Mouse (Mus musculus): ENCODE data around the gene Map3k13. TPM values are rescaled to one million over a fixed set of nuclear protein-coding genes. Genes with fewer than 3 reads are reported as not detected.

Map3k13 gene
- polyA plus RNA-seq (2012; rRNA removed) = 2.0 and 2.3 TPM in 2 replicates

GRCm38 (mm10) chr16:21793875-21794696, at the start of gene Map3k13:
TSS of gene Map3k13 (plus strand) at chr16:21794346.
- Histone ChIP-seq H3K4me3 (ENCODE audit: control insufficient read depth, insufficient read depth, low read length) (peak within 1 kb of the TSS; percentile 95), H3K27me3 (ENCODE audit: control insufficient read depth, insufficient read depth, low read length) (no peaks in the 10 kb centered on the region), H3K27ac (ENCODE audit: control insufficient read depth, insufficient read depth, low read length) (peak within 1 kb of the TSS; percentile 2; the same call in 1 of the 2 replicates), H3K36me3 (ENCODE audit: control insufficient read depth, insufficient read depth, low read length) (peaks cover 1% of the 10 kb centered on the region), H3K4me1 (replicated peaks; ENCODE audit: control insufficient read depth, insufficient read depth, low read length) (no peaks in the 10 kb centered on the region)
- TF ChIP-seq CTCF (IDR thresholded peaks at IDR 0.05; ENCODE audit: borderline replicate concordance, control insufficient read depth, extremely low read depth, insufficient read depth, low read length, poor library complexity) (no peak), POLR2A (IDR thresholded peaks at IDR 0.05; ENCODE audit: control insufficient read depth, extremely low read depth, insufficient read depth, low read length, poor library complexity) (peak; percentile 91)
- WGBS = 2% methylated on average over 47 of the region's 47 CpGs
- DNase-seq = peak; percentile 95

- H3K4me3 ChIP-seq (ENCODE audit: control insufficient read depth, insufficient read depth, low read length) = no peak overlapping the region
- no peak overlapping the region for H3K27ac ChIP-seq (ENCODE audit: control insufficient read depth, insufficient read depth, low read length)
- H3K4me1 ChIP-seq (replicated peaks; ENCODE audit: control insufficient read depth, insufficient read depth, low read length) = no peaks in the 10 kb centered on the region
- 94% methylated on average over 1 of the region's 1 CpGs for WGBS
- H3K27me3 ChIP-seq (ENCODE audit: control insufficient read depth, insufficient read depth, low read length) = no peaks in the 10 kb centered on the region
- TF ChIP-seq CTCF (IDR thresholded peaks at IDR 0.05; ENCODE audit: borderline replicate concordance, control insufficient read depth, extremely low read depth, insufficient read depth, low read length, poor library complexity) = no peak
- TF ChIP-seq POLR2A (IDR thresholded peaks at IDR 0.05; ENCODE audit: control insufficient read depth, extremely low read depth, insufficient read depth, low read length, poor library complexity) = no peak
- no peak for DNase-seq
- H3K36me3 ChIP-seq (ENCODE audit: control insufficient read depth, insufficient read depth, low read length) = peaks cover 16% of the 10 kb centered on the region; the same call in 1 of the 2 replicates
These were observed 35.7 kb upstream of the Map3k13 start for GRCm38 (mm10) chr16:21758447-21758846.

GRCm38 (mm10) chr16:21768255-21768654, 25.9 kb upstream of the Map3k13 start:
- Histone ChIP-seq H3K36me3 (ENCODE audit: control insufficient read depth, insufficient read depth, low read length) (peaks cover 20% of the 10 kb centered on the region), H3K4me3 (ENCODE audit: control insufficient read depth, insufficient read depth, low read length) (no peak overlapping the region), H3K27me3 (ENCODE audit: control insufficient read depth, insufficient read depth, low read length) (no peaks in the 10 kb centered on the region), H3K27ac (ENCODE audit: control insufficient read depth, insufficient read depth, low read length) (no peak overlapping the region), H3K4me1 (replicated peaks; ENCODE audit: control insufficient read depth, insufficient read depth, low read length) (no peaks in the 10 kb centered on the region)
- 92% methylated on average over 3 of the region's 3 CpGs for WGBS
- DNase-seq = no peak
- TF ChIP-seq CTCF (IDR thresholded peaks at IDR 0.05; ENCODE audit: borderline replicate concordance, control insufficient read depth, extremely low read depth, insufficient read depth, low read length, poor library complexity) = no peak
- no peak for TF ChIP-seq POLR2A (IDR thresholded peaks at IDR 0.05; ENCODE audit: control insufficient read depth, extremely low read depth, insufficient read depth, low read length, poor library complexity)

GRCm38 (mm10) chr16:21769667-21770066, 24.5 kb upstream of the Map3k13 start:
- Histone ChIP-seq H3K4me1 (replicated peaks; ENCODE audit: control insufficient read depth, insufficient read depth, low read length) (no peaks in the 10 kb centered on the region), H3K27ac (ENCODE audit: control insufficient read depth, insufficient read depth, low read length) (no peak overlapping the region), H3K4me3 (ENCODE audit: control insufficient read depth, insufficient read depth, low read length) (no peak overlapping the region), H3K36me3 (ENCODE audit: control insufficient read depth, insufficient read depth, low read length) (peaks cover 15% of the 10 kb centered on the region), H3K27me3 (ENCODE audit: control insufficient read depth, insufficient read depth, low read length) (no peaks in the 10 kb centered on the region)
- TF ChIP-seq CTCF (IDR thresholded peaks at IDR 0.05; ENCODE audit: borderline replicate concordance, control insufficient read depth, extremely low read depth, insufficient read depth, low read length, poor library complexity) (no peak), POLR2A (IDR thresholded peaks at IDR 0.05; ENCODE audit: control insufficient read depth, extremely low read depth, insufficient read depth, low read length, poor library complexity) (no peak)
- DNase-seq = peak; percentile 19
- 96% methylated on average over 5 of the region's 5 CpGs for WGBS

- peaks cover 3% of the 10 kb centered on the region for H3K36me3 ChIP-seq (ENCODE audit: control insufficient read depth, insufficient read depth, low read length)
- DNase-seq = no peak
- H3K4me1 ChIP-seq (replicated peaks; ENCODE audit: control insufficient read depth, insufficient read depth, low read length) = no peaks in the 10 kb centered on the region
- no peak overlapping the region for H3K27ac ChIP-seq (ENCODE audit: control insufficient read depth, insufficient read depth, low read length)
- TF ChIP-seq CTCF (IDR thresholded peaks at IDR 0.05; ENCODE audit: borderline replicate concordance, control insufficient read depth, extremely low read depth, insufficient read depth, low read length, poor library complexity) = no peak
- no peak for TF ChIP-seq POLR2A (IDR thresholded peaks at IDR 0.05; ENCODE audit: control insufficient read depth, extremely low read depth, insufficient read depth, low read length, poor library complexity)
- no peaks in the 10 kb centered on the region for H3K27me3 ChIP-seq (ENCODE audit: control insufficient read depth, insufficient read depth, low read length)
- no peak overlapping the region for H3K4me3 ChIP-seq (ENCODE audit: control insufficient read depth, insufficient read depth, low read length)
- 99% methylated on average over 4 of the region's 4 CpGs for WGBS
These were observed 19.4 kb upstream of the Map3k13 start for GRCm38 (mm10) chr16:21774725-21775124.

- Histone ChIP-seq H3K4me1 (replicated peaks; ENCODE audit: control insufficient read depth, insufficient read depth, low read length) (no peaks in the 10 kb centered on the region), H3K36me3 (ENCODE audit: control insufficient read depth, insufficient read depth, low read length) (peaks cover 3% of the 10 kb centered on the region; the same call in 1 of the 2 replicates), H3K4me3 (ENCODE audit: control insufficient read depth, insufficient read depth, low read length) (no peak overlapping the region), H3K27me3 (ENCODE audit: control insufficient read depth, insufficient read depth, low read length) (no peaks in the 10 kb centered on the region), H3K27ac (ENCODE audit: control insufficient read depth, insufficient read depth, low read length) (no peak overlapping the region)
- peak; percentile 21 for DNase-seq
- TF ChIP-seq POLR2A (IDR thresholded peaks at IDR 0.05; ENCODE audit: control insufficient read depth, extremely low read depth, insufficient read depth, low read length, poor library complexity) = no peak
- TF ChIP-seq CTCF (IDR thresholded peaks at IDR 0.05; ENCODE audit: borderline replicate concordance, control insufficient read depth, extremely low read depth, insufficient read depth, low read length, poor library complexity) = no peak
- 84% methylated on average over 3 of the region's 3 CpGs for WGBS
These were observed 15.8 kb upstream of the Map3k13 start for GRCm38 (mm10) chr16:21778293-21778866.
